Mouse (Mus musculus) thymus, adult 2 months (tissue): ENCODE measurements around the gene St3gal2.

Experiments
- CTCF ChIP-seq: fragments of 200-500 bp; IDR thresholded peaks from 2 replicates; pipeline ENCODE4 v1.5.1; 2012; ENCODE audit warnings: mild to moderate bottlenecking, control low read depth, low read length, moderate library complexity, borderline replicate concordance; ENCODE audit not compliant: control insufficient read depth, poor library complexity, insufficient read depth; ENCODE audit errors: extremely low read depth
- POLR2A ChIP-seq: fragments of 200-500 bp; IDR thresholded peaks from 2 replicates; pipeline ENCODE4 v1.6.1; 2012; ENCODE audit warnings: mild to moderate bottlenecking, low read length, control low read depth, moderate library complexity; ENCODE audit not compliant: control insufficient read depth, poor library complexity, insufficient read depth; ENCODE audit errors: extremely low read depth

GRCm38 (mm10) chr8:110997547-110998531, 78.1 kb downstream of the St3gal2 start, which contains the start of gene Ddx19a:
- no peak for TF ChIP-seq CTCF
- TF ChIP-seq POLR2A: peak; percentile 71; the same call in 1 of the 2 replicates
